Mouse (Mus musculus) gastrocnemius, adult 2 months (tissue): ENCODE results near the gene Gpn2. TPM values are rescaled to one million over a fixed set of nuclear protein-coding genes. Genes with fewer than 3 reads are reported as not detected.

Source experiments
- DNase-seq: peaks from one replicate; pipeline ENCODE4 v3.0.0; 2022
- H3K27ac ChIP-seq: fragments of 200-600 bp; 2 replicates; pipeline ENCODE4 v1.8.1; 2022; ENCODE audit warnings: mild to moderate bottlenecking
- H3K4me3 ChIP-seq: fragments of 200-600 bp; 2 replicates; pipeline ENCODE4 v1.8.1; 2022; ENCODE audit warnings: mild to moderate bottlenecking, moderate library complexity
- CTCF ChIP-seq: fragments of 200-600 bp; IDR thresholded peaks from 2 replicates; pipeline ENCODE4 v1.8.1; 2022; ENCODE audit warnings: antibody characterized with exemption, mild to moderate bottlenecking, moderate library complexity
- intact Hi-C: fragments of 180-260 bp; cut with DNase I; formaldehyde crosslinking; loops from one replicate; pipeline ENCODE4 v1.15.1; 2025
- total RNA-seq, 2 experiments: library from RNA; stranded (reverse); gene quantifications; 2 replicates each; pipeline ENCODE4 v1.2.3; 2021

The Gpn2 gene
- total RNA-seq, 2 experiments from 2014 or later: 4.9 to 6.3 TPM

- TF ChIP-seq CTCF: no peak
- Histone ChIP-seq H3K4me3 (no peak overlapping the region), H3K27ac (no peak overlapping the region)
- no peak for DNase-seq
- intact Hi-C loops: no loop called here
These were observed 21.0 kb upstream of the Gpn2 start for GRCm38 (mm10) chr4:133563123-133563571.

- Histone ChIP-seq H3K4me3 (no peak overlapping the region), H3K27ac (no peak overlapping the region)
- intact Hi-C loops: no loop called here
- no peak for DNase-seq
- TF ChIP-seq CTCF: no peak
These were observed 16.9 kb upstream of the Gpn2 start for GRCm38 (mm10) chr4:133567251-133567650.

- Histone ChIP-seq H3K27ac (no peak overlapping the region), H3K4me3 (no peak overlapping the region)
- TF ChIP-seq CTCF: no peak
- intact Hi-C loops: no loop called here
- no peak for DNase-seq
These were observed 14.7 kb upstream of the Gpn2 start for GRCm38 (mm10) chr4:133569291-133570065.

GRCm38 (mm10) chr4:133570066-133570466 is 14.1 kb upstream of the Gpn2 start:
- no peak overlapping the region for H3K27ac ChIP-seq
- intact Hi-C loops: no loop called here
- DNase-seq: no peak
- TF ChIP-seq CTCF: no peak
- no peak overlapping the region for H3K4me3 ChIP-seq

GRCm38 (mm10) chr4:133574070-133574842 is 9.9 kb upstream of the Gpn2 start, which contains the start of gene Gpatch3:
Gene Gpatch3, plus strand, starts transcription at chr4:133574745.
- Histone ChIP-seq H3K27ac (peak within 1 kb of the TSS; percentile 89), H3K4me3 (peak within 1 kb of the TSS; percentile 84)
- peak; percentile 2; the same call in 1 of the 2 replicates for TF ChIP-seq CTCF
- peak; percentile 95 for DNase-seq
- intact Hi-C loops: no loop called here

- TF ChIP-seq CTCF: no peak
- H3K27ac ChIP-seq: peak overlapping the region; percentile 89
- peak overlapping the region; percentile 84 for H3K4me3 ChIP-seq
- intact Hi-C loops: no loop called here
- DNase-seq: no peak
These were observed 9.3 kb upstream of the Gpn2 start for GRCm38 (mm10) chr4:133574843-133575202.

- intact Hi-C loops: no loop called here
- DNase-seq: no peak
- Histone ChIP-seq H3K27ac (no peak overlapping the region), H3K4me3 (no peak overlapping the region)
- TF ChIP-seq CTCF: no peak
These were observed 6.2 kb upstream of the Gpn2 start for GRCm38 (mm10) chr4:133577983-133578382.

- intact Hi-C loops: no loop called here
- no peak for TF ChIP-seq CTCF
- DNase-seq: no peak
- Histone ChIP-seq H3K27ac (peak overlapping the region; percentile 93), H3K4me3 (peak overlapping the region; percentile 98)
These were observed 488 bp upstream of the Gpn2 start for GRCm38 (mm10) chr4:133583690-133584058.

GRCm38 (mm10) chr4:133592570-133592969 is 8.4 kb downstream of the Gpn2 start:
- Histone ChIP-seq H3K4me3 (no peak overlapping the region), H3K27ac (no peak overlapping the region)
- TF ChIP-seq CTCF: peak; percentile 92
- DNase-seq: peak; percentile 73
- intact Hi-C loops: loop anchor here (1.0 to 10.0 kb wide), 4 partner anchors 17 to 235 kb away; partner anchors contain the start of gene Zdhhc18

GRCm38 (mm10) chr4:133595538-133595937 is 11.4 kb downstream of the Gpn2 start:
- no peak for DNase-seq
- Histone ChIP-seq H3K27ac (no peak overlapping the region), H3K4me3 (no peak overlapping the region)
- no peak for TF ChIP-seq CTCF
- intact Hi-C loops: loop anchor here (10.0 kb wide), 1 partner anchor 179 kb away; no protein-coding TSS in a partner anchor

GRCm38 (mm10) chr4:133596084-133596483 is 11.9 kb downstream of the Gpn2 start:
- intact Hi-C loops: loop anchor here (10.0 kb wide), 1 partner anchor 179 kb away; no protein-coding TSS in a partner anchor
- no peak overlapping the region for H3K27ac ChIP-seq
- no peak for TF ChIP-seq CTCF

GRCm38 (mm10) chr4:133598616-133599015 is 14.5 kb downstream of the Gpn2 start:
- no peak for DNase-seq
- intact Hi-C loops: loop anchor here (10.0 kb wide), 1 partner anchor 176 kb away; no protein-coding TSS in a partner anchor
- H3K4me3 ChIP-seq: no peak overlapping the region
- no peak overlapping the region for H3K27ac ChIP-seq
- no peak for TF ChIP-seq CTCF

More at GRCm38 (mm10) chr4:133596084-133596483, 11.9 kb downstream of the Gpn2 start:
- no peak overlapping the region for H3K4me3 ChIP-seq
- DNase-seq: no peak

GRCm38 (mm10) chr4:133599116-133599515 is 15.0 kb downstream of the Gpn2 start:
- DNase-seq: no peak
- TF ChIP-seq CTCF: no peak
- intact Hi-C loops: loop anchor here (10.0 kb wide), 1 partner anchor 176 kb away; no protein-coding TSS in a partner anchor
- peak overlapping the region; percentile 76 for H3K4me3 ChIP-seq
- peak overlapping the region; percentile 77 for H3K27ac ChIP-seq
